Mouse (Mus musculus): ENCODE data around the gene Klhl15. TPM values are rescaled to one million over a fixed set of nuclear protein-coding genes. Genes with fewer than 3 reads are reported as not detected.

Klhl15 gene
- 15.3 TPM for polyA plus RNA-seq (2017; shearing (Covaris generic))

DNA sequence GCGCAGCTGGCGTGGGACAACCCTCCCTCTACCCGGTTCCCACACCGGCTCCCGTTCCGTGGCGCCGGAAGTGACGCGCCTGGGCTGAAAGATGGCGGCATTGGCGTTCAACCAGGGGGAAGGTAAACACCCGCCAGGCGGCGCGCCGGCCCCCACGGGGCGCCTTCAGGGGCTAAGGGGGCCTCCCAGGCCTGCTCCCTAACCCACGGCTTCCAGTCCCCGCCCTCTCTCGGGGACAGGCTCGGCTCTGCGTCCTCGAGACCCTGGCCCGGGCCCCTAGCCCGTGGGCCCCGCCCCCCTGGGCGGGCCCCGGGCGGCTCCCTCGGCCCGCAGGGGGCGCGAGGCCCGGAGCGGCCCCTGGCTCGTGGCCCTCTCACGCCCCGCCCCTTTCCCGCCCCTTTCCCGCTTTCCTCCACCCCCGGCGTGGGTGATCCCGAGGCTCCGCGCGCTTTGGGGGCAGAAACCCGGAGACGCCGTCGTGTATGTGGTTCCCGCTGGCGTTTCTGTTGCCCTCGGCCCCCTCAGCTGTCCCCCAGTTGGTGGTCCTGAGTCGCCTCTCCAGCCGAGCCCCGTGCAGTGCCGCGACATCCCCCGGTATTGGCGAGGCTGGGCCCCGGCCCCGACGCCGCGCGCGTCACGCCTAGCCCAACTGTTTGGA lies at the start of gene Klhl15:
TSS of gene Klhl15 (plus strand) at position 68 of the 658 bp plus-strand sequence.

DNA sequence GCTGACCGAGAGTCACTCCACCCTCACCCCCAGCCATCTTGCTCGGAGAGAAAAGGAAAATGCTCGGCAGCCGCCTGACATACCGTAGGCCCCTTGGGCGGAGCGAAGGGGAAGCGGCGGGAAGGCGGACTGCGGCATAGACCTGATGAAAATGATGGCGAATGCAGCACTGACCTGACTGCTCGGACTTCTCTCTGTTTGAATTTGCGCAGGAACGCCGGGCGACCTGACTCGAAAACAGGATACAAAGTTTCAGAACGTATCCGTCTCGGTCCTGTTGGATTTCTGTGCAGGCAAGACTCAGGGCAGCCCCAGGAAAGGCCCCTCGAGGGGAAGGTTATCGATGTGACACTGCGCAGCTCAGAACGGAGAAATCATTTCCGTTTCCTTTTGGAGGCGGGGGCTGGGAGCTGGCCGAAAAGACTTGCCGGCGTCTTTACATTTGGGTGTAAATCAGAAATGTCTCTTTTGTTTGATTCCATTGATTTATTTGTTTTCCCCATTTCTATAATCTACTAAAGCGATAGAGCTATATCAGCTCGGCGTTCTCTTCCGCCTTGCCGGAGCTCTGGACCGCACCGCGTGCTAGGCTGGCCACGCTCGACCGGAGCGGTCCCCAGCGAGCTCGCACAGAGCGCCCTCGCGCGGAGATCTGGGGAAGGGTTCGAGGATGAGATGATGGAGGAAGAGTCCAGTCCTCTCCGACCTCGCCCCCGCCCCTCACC lies 21.6 kb upstream of the Klhl15 start, which contains the start of gene Eif2s3x:
TSS of gene Eif2s3x (minus strand) at position 266 of the 725 bp plus-strand sequence.

Other genes starting within 250 kb of the Klhl15 start
- gene Zfx, start 110.9 kb upstream of the Klhl15 start, polyA plus RNA-seq (2017; shearing (Covaris generic)) = 47.0 TPM
- gene Eif2s3x, start 21.7 kb upstream of the Klhl15 start, polyA plus RNA-seq (2017; shearing (Covaris generic)) = 49.0 TPM
- gene Fam90a1b, start 132.2 kb downstream of the Klhl15 start, polyA plus RNA-seq (2017; shearing (Covaris generic)) = not detected
- gene Apoo, start 132.5 kb downstream of the Klhl15 start, polyA plus RNA-seq (2017; shearing (Covaris generic)) = 15.8 TPM

Measured in effector memory CD4-positive, alpha-beta T cell, adult 7 months (primary cell).